Mouse (Mus musculus): Measurements from ENCODE around the gene Pcdh10. TPM values are rescaled to one million over a fixed set of nuclear protein-coding genes. Genes with fewer than 3 reads are reported as not detected.

The Pcdh10 gene
- total RNA-seq (2015) (not detected in 2 replicates), total RNA-seq (2017) (not detected in 2 replicates)

DNA sequence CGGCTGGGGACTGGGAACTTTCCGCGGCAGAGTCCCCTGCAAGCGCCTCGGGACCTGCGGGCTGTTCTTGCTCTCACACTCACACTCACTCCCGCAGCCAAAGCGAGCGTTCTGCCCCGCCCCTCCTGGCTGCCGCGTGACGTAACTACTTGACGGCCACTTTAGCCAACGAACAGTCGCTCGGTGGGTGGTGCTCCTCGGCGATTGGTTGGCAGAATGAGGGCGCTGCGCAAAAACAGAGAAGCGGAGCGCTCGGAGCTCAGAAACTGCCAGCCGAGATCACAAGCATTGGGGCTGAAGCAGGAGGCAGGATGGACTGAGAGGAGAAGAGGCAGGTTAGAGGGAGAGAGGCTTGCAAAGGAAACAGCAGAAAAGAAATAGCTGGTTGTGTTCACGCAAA is at the start of gene Pcdh10:
Gene Pcdh10 (plus strand): TSS at position 254 of the 400 bp plus-strand sequence.
- peak; percentile 51; the same call in 1 of the 2 replicates for ATAC-seq (ENCODE audit: poor library complexity, severe bottlenecking)

DNA sequence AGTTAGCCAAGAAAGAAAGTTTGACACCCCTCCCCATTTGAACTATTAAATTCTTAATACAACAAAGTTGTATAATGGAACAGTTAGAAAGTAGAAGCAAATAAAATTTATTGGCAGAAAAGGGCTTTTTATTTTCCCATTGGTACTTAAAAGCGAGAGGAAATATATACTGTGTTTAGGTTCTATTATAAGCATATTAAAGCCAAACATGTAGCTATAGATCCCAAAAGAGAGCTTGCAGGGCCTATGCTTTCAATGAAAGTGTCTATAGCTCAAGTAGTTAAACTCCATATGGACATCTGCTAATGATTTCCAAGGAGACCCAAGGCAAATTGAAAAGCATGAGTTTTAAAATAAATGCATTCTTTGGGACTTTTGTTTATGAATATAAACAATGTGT is 22.3 kb upstream of the Pcdh10 start:
- ATAC-seq (ENCODE audit: poor library complexity, severe bottlenecking), result no peak

DNA sequence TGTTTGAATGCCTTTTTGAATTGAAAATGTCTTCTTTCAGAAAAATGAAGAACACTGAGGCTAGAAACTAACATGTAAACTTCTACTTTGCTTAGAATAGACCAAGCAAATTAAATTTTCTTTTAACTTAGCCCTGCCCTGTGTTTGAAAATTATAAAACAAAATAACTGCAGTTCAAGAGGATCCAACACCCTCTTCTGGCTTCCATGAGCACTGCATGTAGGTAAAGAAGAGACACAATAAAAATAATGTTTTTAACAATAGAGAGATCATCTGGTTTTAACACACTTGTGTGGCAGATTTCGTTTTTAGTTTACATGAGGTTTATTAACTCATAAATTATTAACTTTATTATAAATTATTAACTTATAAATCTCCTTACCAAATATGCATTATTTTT is 9.2 kb upstream of the Pcdh10 start:
- ATAC-seq (ENCODE audit: poor library complexity, severe bottlenecking), result no peak

DNA sequence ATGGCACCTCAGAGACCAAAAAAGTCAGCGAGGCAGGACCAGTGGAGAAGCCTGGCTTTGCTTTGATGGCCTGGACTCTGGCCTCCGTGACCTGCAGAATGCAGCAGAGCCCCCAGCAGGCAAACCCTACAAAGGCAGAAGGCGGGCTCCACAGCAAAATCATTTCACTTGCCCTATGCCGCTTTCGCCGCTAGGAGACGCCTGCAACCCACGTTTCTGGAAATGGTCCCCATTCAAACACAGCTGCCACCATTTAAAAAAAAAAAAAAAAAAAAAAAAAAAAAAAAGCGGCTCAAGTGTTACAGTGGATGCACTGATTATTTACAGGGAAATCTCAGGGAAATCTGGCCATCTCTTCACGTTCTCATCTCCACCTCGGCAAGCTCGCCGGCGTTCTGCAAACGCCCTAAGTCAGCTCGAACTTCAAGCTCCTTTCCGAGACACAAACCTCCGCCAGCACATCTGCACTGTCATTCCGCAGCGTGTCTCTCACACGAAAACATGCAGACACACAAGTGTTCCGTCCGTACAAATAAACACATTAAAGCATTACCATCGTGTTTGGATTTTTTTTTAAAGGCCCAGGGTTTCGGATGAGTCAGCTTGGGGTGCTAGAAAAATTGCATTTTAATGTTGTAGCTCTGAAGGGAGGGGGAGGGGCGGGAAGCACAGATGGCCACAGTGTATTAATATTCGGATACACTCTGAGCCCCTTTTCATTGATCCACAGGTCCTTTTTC is 2.3 kb upstream of the Pcdh10 start:
- no peak for ATAC-seq (ENCODE audit: poor library complexity, severe bottlenecking)

DNA sequence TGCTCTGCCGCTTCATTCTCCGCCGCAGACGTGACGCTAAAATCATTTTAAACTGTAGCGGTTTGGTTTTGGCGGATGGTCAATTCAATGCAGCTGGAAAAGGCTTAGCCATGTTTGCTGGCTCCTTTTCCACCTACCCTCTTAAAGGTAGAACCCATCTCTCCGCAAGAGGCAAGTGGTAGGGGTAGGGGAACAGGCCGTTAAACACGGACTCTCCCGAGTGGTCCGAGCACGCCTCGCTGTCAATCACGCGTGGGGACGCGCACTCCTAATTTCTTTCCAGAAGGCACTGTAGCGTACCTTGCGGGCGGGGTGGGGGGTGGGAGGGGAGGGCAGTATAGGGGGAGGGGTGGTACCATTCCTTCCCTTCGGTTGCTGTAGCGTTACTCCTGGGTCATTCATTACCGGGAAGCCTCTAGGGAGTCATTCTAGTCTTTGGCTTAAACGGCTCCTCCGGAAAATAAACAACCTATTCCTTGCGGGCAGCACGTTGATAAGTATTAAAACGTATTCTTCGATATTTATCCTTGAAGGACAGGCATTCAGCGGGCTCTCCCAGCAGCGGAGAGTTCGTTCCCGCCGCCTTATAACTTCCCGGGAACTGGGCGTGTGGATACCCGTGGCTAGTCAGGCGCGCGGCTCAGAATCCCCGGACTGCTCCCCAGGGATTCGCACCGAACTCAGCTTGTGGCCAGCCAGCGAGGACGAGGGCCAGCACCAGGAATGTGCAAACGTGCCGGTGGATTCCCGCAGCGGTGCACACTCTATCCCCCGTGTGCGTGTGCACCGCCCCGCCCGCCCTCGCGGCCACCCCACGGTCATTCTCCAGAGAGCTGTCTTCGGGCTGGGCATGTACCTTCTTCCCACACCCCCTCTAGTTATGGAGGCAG is 1.5 kb upstream of the Pcdh10 start:
- ATAC-seq (ENCODE audit: poor library complexity, severe bottlenecking), result no peak

DNA sequence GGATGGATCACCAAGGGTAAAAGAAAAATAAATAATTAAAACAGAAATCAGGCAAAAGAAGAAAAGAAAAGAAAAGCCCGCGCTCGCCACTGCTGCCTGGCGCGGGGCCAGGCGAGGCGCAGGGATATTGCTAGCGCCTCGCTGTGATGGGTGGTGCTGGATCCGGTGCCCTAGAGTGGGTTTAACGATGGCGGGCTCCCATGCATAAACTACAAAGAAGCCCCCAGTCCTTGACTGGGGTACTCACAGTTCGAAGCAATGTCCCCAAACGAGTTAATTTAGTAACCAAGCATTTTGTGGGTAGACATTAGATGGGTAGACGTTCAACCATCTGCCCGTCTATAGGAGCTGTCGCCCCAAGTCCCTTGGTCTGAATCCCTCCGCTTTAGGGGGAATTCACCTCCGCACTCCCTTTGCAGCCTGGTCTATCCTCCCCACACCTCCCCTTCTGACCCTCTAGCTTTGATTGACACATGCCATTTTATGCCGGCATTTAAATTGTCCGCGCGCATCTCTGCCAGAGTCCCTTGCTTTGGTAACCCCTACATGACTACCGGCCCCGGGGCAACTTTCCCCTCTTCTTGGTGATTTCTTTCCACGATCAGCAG is 703 bp upstream of the Pcdh10 start:
- ATAC-seq (ENCODE audit: poor library complexity, severe bottlenecking), result no peak

DNA sequence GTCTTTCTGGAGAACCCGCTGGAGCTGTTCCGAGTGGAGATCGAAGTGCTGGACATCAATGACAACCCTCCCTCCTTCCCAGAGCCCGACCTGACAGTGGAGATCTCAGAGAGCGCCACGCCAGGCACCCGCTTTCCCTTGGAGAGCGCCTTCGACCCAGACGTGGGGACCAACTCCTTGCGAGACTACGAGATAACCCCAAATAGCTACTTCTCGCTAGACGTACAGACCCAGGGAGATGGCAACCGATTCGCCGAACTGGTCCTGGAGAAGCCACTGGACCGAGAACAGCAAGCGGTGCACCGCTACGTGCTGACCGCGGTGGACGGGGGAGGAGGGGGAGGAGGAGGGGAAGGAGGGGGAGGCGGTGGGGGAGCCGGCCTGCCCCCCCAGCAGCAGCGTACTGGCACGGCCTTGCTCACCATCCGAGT is 1.4 kb downstream of the Pcdh10 start:
- ATAC-seq (ENCODE audit: poor library complexity, severe bottlenecking), result no peak

DNA sequence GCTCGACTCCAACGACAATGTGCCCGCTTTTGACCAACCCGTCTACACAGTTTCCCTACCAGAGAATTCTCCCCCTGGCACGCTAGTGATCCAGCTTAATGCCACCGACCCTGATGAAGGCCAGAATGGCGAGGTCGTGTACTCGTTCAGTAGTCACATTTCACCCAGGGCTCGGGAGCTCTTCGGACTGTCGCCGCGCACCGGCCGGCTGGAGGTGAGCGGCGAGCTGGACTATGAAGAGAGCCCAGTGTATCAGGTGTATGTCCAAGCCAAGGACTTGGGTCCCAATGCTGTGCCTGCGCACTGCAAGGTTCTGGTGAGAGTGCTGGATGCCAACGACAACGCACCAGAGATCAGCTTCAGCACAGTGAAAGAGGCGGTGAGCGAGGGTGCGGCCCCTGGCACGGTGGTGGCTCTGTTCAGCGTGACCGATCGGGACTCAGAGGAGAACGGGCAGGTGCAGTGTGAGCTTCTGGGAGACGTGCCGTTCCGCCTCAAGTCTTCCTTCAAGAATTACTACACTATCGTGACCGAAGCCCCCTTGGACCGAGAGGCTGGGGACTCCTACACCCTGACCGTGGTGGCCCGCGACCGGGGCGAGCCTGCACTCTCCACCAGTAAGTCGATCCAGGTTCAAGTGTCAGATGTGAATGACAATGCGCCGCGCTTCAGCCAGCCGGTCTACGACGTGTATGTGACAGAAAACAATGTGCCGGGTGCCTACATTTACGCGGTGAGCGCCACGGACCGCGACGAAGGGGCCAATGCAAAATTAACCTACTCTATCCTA is 2.0 kb downstream of the Pcdh10 start:
- no peak for ATAC-seq (ENCODE audit: poor library complexity, severe bottlenecking)

DNA sequence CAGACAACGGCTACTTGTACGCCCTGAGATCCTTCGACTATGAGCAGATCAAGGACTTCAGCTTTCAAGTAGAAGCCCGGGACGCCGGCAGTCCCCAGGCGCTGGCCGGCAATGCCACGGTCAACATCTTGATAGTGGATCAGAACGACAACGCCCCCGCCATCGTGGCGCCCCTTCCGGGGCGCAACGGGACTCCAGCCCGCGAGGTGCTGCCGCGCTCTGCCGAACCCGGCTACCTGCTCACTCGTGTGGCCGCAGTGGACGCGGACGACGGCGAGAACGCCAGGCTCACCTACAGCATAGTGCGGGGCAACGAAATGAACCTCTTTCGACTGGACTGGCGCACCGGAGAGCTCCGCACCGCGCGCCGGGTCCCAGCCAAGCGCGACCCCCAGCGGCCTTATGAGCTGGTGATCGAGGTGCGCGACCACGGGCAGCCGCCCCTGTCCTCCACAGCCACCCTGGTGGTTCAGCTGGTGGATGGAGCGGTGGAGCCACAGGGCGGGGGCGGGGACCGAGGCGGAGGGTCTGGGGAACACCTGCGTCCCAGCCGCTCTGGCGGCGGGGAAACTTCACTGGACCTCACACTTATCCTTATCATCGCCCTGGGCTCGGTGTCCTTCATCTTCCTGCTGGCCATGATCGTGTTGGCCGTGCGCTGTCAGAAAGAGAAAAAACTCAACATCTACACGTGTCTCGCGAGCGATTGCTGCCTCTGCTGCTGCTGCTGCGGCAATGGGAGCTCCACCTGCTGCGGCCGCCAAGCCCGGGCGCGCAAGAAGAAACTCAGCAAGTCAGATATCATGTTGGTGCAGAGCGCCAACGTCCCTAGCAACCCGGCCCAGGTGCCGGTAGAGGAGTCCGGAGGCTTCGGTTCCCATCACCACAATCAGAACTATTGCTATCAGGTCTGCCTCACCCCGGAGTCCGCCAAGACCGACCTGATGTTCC is 2.9 kb downstream of the Pcdh10 start:
- ATAC-seq (ENCODE audit: poor library complexity, severe bottlenecking), result no peak

DNA sequence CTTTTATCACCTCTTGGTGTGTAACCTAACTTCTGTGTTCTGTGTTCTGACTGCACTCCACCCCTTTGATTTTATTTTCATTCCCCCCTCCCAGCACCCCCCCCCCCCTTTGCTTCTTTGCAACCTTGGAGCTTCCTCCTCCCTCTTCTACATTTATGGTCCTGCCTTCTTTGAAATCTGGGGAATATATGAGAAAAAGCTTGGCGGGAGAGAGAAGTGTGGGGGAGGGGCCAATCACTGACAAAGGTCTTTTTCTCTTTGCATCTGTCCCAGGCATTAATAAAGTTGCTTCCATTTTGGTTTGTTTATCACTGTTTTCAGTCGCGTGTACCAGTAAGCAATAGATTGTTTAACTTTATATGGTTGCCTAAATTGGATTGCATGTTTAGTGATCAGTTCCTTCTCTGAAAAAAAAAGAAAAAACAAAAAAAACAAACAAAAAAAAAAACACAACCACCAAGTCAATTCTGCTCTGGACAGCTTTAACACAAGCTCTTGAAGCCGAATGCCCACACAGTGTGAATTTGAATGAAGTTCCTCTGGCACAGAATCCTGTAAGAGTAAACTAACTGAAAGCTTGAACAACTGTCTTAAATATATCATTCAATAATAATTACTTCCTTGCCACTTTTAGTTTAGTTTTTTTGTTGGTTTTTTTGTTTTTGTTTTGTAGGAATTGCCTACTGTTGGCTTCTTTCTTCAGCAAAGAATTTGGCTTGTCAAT is 4.0 kb downstream of the Pcdh10 start:
- ATAC-seq (ENCODE audit: poor library complexity, severe bottlenecking), result no peak

DNA sequence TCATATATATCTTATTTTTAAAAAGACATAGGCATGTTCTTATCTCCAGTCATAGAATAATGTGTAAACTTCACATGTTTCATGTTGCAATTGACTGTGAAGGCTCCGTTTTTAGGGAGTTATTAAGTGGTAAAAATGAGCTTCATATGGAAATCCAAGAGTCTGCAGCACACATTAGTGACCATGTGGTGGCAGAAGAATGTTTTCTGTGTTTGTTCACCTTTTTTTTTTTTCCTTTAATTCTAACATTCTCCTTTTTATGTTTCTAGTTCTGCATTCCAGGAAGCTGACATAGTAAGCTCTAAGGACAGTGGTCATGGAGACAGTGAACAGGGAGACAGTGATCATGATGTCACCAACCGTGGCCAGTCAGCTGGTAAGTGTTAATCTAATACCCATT is 5.6 kb downstream of the Pcdh10 start:
- no peak for ATAC-seq (ENCODE audit: poor library complexity, severe bottlenecking)

DNA sequence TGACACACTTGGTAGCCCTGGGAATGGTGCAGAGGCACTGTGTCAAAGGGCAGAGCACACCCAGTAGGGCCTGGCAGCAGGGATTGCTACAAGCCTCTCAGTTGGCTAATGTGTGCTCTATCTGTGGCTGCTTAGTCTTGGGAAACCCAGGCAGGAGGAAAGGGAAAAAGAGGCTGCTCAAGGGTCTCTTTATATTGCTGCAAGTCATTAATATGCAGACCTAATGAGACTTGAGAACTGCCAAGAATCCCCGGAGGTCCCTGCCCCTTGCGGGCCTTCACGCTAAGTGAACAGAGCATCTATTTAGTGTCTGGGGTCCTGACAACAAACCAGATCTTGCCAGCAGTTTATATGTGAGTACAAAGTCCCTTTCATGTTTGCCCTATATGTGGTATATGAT is 6.8 kb downstream of the Pcdh10 start:
- no peak for ATAC-seq (ENCODE audit: poor library complexity, severe bottlenecking)

DNA sequence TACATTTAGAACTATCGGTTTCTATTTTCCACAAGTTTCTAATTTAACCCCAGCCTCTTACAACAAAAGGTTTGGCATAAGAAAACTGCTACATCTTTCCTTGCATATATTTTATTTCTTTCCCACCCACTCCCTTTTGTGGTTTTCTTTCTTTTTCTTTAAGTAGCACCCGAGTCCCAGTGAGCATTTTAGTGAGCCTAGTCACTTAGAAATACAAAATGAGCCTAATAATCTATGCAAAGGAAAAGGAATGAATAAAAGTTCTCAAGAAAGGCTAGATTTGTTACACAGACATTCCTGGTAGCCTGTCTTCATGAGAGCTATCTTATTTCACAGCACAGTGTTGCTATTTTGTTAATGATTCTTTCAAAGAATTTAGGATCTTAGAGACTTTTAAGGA is 7.3 kb downstream of the Pcdh10 start:
- ATAC-seq (ENCODE audit: poor library complexity, severe bottlenecking), result no peak

DNA sequence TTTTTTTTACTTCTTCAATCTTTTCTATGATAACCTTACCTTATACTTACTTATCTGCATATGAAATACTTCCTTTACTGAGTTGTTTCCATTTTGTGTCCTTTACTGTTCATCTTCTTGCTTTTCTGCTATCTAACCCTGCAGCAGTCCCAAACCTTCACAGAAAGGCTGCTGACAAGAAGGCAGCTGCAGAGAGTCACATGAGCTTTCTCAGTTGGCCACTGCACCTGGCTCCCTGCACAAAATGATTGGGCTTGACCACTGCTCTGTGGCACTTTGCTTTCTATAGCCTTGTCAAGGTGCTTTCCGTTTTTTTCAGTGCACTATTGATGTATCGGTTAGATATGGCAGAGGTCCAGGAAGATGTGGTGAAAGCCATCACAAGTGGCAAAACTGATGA is 8.3 kb downstream of the Pcdh10 start:
- ATAC-seq (ENCODE audit: poor library complexity, severe bottlenecking), result no peak

DNA sequence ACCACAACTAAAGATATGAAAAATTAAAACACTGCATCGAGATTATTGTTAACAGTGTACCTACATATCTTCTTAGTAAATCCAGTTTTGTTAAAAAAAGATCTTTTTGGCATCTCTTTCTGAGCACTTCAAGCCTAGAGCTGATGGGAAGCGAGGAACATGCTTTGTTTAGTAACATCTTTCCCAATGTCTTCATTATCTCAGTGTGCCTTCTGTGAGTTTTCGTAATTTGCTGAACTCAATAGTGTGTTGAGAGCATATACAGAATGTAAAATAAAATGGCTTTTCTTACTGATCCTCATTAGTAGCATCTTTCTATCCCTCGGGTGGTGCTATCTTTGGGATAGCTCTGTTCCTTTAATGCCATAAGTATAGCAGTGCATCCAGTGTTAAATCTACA is 18.9 kb downstream of the Pcdh10 start:
- ATAC-seq (ENCODE audit: poor library complexity, severe bottlenecking), result no peak

DNA sequence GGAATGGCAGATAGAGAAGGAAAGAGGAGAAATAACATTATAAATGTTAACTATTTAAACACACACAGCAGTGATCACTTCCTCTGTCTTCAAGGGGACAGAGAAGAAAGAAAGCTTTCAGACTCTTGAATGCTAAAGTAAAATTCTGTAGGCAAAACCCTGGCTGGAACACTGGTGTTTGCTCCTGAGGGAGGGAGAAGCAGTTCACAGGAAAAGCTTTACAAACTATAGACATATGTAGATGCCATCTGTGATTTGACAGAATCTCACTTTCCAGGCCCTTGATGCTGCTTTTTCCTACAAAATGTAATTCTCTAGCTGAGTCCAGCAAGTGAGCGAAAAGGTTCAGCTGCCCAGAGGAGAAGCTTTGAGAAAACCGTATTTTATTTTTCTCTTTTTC is 25.0 kb downstream of the Pcdh10 start:
- ATAC-seq (ENCODE audit: poor library complexity, severe bottlenecking), result no peak

DNA sequence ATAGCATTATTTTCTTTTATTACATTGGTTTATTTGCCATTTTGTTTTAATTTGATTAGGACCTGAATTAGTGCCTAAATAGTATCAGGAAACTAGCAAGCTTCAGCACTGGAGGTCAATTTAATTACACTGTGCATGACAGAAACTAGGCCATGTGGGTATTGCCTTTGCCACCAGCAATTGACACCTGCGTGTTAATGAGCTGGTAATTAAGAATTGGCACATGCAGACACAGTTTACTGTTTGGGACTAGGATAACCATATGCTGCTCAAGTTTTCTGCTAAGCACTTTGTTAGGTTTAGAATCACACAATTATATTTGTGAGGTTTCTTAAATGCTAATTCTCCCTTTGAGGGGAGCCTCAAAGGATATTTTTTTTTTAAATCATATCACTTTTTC is 53.5 kb downstream of the Pcdh10 start:
- no peak for ATAC-seq (ENCODE audit: poor library complexity, severe bottlenecking)

DNA sequence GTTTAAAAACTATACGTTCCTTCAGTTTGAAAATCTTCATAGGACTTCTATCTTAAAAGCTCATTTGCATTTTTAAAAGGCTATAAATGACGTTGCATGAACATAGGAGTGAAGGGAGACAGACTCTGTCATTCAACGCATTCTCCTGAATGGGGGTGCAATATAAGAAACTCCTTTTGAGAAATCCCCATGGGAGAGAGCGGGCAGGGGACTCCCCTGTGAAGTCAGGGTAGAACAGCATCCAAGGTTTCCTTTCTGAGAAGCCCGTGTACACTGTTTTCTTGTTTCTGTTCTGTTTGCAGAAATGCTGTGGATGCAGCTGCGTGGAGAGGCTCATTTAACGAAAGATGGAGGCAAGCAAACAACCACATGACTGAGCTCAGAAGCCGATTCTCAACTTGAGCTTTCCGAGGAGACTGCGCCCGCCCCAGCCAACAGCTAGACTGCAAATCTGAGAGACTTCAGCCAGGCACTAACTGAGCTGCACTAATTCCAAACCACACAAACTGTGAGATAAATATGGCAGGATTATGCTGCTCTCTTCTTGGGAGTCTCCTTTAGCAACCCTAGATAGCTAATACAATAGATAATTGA is 54.1 kb downstream of the Pcdh10 start:
- no peak for ATAC-seq (ENCODE audit: poor library complexity, severe bottlenecking)

Data from megakaryocyte, adult 5-6 weeks (primary cell).